Mouse (Mus musculus) 3134 (cell line): ENCODE measurements at regions not wholly inside any gene's neighbourhood (a gene's known extent, or its start where the extent isn't known, plus 50 kb on each side); places are given as distances from the start of the nearest gene placed in this dataset.

Source experiments
- DNase-seq: peaks from one replicate; pipeline ENCODE4 v3.0.0-alpha.2; 2011; ENCODE audit warnings: low spot score; ENCODE audit not compliant: insufficient read length; ENCODE audit errors: extremely low read depth

DNA sequence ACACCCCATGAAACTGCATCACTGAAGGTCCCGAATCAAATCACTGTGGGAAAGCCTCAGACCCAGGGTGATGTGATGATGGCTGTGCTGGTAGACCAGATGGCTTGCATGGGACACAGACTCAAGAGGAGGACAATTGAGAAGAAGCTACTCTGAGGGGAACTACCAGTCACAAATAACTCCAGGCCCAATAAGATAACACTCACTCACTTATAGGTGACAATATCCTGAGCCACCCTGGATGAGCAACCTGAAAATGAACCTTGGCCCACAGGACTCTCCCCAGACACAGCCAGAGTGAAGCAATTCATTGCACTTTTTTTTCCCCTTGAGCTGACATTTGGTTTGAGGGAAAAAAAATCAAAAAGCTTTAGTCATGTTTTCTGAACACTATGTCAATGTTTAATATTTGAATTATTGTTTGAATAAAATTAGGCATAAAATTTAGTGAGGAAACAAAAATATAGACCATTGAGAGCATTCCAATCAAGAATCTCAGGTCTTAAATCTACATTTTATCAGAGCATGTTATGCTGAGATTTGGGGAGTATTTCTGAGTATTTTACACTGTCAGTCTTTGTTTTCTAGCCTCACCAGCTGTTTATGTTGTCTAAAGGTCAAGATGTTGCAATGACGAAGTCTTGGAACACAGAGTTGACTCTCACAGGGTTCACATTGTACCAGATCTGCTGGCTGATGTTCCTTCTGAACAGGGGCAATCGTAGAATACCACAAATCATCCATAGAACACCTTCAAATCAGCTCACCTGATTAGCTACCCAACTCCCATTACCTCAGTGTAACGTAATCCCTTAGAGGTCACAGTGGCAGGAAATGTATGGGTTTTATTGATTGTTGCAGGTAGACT, 67.9 kb upstream of the Gm6993 start:
- DNase-seq: no peak

DNA sequence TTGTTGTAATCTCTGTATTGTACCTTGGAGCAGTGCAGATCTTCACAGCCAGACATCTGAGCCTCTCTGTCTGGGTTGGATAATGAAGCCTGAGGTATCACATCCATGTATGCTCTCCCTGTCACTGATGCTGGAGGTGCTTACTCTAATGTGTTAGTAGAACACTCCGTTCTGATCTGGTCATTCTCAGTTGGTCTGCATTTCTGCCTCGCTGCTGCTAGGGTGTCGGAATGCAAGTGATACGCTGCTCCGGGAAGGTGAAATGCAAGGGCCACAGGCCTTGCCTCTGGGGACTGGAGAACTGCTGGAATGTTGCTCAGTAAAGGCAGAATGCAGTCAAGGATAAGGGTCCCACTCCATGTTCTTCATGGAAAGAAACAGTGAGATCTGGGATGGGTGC, 67.1 kb upstream of the Gm6993 start:
- no peak for DNase-seq

DNA sequence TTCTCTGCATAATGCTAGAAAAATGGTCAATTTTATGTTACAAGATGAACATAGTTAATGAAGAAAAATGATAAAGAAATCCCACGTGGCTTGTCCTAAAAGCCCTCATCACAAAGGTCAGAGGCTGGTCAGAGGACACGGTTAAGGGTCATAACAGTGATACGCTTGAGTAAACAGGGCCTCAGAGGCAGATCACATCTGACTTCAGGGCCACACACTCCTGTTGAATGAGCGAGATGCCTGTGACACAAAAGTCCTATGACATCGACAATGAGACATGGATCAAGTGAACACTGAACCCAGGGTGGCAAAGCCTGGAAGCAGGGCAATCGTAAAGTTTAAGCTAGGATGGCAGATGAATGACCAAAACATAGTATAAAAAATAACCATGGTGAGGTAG, 61.0 kb upstream of the Gm6993 start:
- DNase-seq: no peak

DNA sequence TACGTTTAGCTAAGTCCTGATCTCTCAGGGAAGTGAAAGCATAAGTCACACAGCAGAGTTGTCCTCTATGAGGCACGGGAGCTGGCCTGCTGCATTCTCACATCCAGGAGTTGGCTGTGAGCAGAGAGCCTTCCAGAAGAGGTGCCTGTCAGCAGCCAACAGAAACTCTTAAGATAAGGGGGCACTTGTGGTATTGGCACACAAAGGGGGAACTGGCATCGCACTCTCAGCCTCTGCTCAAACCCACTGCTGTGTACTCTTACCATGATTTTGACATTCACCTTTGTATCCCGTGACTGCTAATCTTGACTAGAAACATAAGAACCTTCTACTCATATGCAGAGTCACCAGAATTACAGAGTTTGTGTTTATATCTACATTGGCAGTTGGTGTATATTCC, 56.9 kb upstream of the Gm6993 start:
- DNase-seq: no peak

DNA sequence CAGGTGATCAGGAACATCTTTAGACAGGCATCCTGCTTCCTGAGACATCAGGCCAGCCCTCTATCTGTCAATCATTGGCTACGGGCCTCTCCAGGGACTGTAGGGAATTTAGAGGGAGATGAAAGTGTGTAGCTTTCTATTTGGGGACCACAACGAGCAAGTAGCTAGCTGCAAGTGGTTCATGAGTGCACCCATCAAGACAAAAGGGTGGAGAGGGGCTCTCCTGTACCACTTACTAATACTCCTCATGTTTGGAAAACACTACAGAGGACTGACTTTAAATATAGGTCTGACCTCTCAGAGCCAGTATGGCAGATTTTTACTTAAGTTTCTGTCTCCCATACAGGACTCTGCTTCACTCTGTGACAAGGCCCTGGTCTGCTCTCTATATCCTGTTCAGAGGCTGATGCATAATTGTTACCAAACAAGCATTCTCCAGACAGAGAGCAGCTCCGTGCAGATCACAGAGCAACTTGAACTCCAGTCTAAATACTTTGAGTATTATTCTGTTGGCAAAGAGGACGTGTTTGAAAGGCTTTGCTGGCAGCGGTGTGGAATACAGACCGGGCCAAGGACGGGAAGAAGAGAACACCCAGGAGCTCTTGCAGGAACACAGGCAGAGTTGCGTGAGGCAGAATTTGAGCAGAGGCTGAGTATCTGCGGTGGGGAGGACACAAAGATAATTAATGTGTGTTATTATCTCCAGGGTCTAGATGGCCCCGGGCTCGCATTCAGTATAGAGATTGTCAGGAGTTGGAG, 56.2 kb upstream of the Gm6993 start:
- no peak for DNase-seq

DNA sequence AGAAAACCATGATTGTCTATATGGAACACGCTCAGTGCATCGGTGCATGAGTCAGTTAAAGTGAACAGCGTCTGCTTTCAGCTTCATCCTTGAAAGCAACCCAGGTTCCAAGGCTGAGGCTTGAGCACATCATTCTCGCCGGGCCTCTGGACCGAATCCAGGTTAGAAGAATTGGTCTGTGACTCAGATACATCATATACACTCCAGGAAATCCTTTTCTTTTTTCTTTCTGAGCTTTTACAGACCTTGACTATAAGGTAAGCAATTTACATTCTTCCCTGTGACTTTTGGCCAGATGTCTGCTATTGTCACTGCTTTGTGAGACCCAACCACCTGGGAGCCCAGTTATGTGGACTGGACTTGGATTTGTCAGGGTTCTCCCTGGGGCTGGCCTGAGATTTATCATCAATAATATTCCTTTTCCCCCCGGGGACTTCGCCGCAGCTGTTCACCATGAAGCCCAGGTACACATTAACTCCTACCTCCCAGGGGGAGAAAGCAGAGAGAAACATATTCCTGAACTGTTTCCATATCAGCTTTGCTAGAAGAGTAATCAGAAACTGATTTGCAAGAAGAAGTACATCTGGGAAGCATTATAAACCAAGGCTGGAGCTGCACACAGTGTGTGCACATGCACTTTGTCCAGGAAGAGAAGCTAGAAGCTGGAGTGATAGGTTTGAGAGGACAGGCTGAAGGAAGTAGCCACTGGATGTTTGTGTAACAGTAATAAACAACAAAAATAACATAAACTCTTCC, 55.2 kb upstream of the Gm6993 start:
- no peak for DNase-seq

DNA sequence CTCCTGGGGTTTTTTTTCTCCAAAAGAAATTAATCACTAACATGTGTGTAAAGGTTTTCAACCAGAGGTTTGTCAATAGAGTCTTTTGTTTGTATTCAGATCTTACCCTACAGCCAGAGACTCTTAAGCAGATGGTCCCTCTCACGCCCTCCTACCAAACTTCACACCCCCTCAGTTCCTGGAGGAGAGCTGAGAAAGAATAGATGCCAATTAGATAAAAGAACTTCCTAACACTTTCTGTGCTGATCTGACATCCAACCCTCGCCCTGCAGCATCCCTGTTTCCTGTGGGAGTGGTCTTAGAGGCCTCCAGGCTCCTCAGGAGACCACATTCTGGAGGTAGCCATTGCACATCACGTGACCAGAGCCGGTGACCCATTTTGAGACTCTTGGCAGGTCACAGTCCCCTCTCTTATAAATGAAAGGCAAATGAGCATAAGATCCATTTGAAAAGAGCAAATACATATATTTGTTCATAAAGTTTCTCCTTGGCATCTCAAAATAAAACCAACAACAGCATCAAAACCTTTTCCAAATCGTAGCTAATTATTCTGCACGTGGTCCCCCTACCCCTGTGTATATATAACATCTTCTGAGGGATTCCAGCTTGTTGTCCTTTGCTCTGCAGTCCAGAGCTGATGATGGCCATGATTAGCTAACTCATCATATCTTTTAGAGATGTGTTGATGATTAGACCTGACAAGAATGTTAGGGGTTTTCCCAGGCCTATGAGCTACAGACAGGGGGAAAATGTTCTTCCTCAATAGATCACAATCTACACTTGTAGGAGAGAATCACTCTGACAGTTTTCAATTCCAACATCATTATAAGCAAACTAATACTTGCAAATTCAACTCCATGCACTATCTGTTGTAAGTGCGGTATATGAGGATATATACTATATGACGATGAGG, 54.4 kb upstream of the Gm6993 start:
- no peak for DNase-seq

DNA sequence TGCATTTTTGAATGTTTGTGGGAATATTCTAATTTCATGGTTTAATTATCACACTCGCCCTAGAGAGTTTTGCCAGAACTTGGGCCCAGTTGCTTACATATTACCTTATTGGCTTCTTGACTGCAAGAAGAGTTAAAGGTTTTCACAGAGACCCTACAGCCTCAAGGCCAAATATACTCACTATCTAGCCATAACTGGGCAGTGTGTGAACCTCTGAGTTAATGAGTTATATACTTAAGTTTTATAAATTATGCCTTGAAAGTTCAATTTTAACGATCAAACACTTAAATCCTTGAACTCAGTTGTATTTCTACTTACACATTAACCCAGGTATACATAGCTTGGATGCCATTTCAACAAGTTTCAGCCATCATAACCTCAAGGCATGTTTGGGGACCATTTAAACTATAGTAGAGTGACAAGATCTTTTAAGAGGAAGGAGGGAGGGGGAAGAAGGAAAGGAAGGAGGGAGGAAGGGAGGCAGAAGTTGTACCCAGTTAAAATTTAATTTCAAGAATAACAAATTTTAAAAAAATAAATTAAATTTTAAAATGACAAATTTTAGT, 52.5 kb upstream of the Gm6993 start:
- DNase-seq: no peak

DNA sequence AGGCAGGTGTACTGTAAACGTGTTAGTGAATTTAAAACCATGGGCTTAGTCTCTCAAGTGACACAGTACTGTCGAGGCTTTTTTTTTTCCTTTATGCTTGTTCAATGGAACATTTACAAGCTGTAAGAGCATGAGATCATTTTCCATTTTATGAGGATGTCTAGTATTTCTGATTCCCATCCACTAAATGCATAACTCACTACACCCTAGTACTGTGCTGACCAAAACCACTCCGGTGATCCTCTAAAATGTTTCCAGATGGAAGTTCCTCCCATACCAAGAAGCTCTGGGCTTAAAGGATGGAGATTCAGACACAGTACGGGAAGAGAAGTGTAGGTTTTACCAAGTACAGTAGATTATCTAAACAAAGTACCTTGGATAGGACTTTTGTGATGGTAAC, 50.3 kb upstream of the Gm6993 start:
- DNase-seq: no peak
